Mouse (Mus musculus) CH12.LX (cell line): Measurements from ENCODE around the gene Galnt14.

Experiments used
- CHD1 ChIP-seq: IDR thresholded peaks from 2 replicates; pipeline ENCODE4 v1.6.1; 2012; ENCODE audit warnings: low read depth, low read length, improper control_type of control experiment, inconsistent platforms
- CTCF ChIP-seq, 2 experiments: IDR thresholded peaks in 1 of 2; conservative IDR thresholded peaks in 1 of 2; 2 replicates each; pipeline ENCODE4 v1.5.1; 2011 to 2012; ENCODE audit warnings: low read depth in 2 of 2, low read length in 2 of 2, improper control_type of control experiment in 1 of 2, inconsistent platforms in 1 of 2, mild to moderate bottlenecking in 1 of 2, moderate library complexity in 1 of 2
- ELF1 ChIP-seq: IDR thresholded peaks from 2 replicates; pipeline ENCODE4 v1.6.1; 2014; ENCODE audit warnings: low read depth, mild to moderate bottlenecking, inconsistent platforms, low read length, improper control_type of control experiment
- HCFC1 ChIP-seq: IDR thresholded peaks from 2 replicates; pipeline ENCODE4 v1.6.1; 2012; ENCODE audit warnings: low read depth, mild to moderate bottlenecking, inconsistent platforms, low read length, improper control_type of control experiment
- IRF4 ChIP-seq: IDR thresholded peaks from 2 replicates; pipeline ENCODE4 v1.6.1; 2014; ENCODE audit warnings: low read depth, mild to moderate bottlenecking, inconsistent platforms, low read length, improper control_type of control experiment
- MAZ ChIP-seq: IDR thresholded peaks from 2 replicates; pipeline ENCODE4 v1.6.1; 2012; ENCODE audit warnings: low read depth, mild to moderate bottlenecking, inconsistent platforms, low read length, improper control_type of control experiment, moderate library complexity
- PAX5 ChIP-seq: IDR thresholded peaks from 2 replicates; pipeline ENCODE4 v1.6.1; 2012; ENCODE audit warnings: low read length, inconsistent platforms, mixed read lengths
- POLR2A ChIP-seq: IDR thresholded peaks from 2 replicates; pipeline ENCODE4 v1.6.1; 2011; ENCODE audit warnings: low read depth, mild to moderate bottlenecking, improper control_type of control experiment, low read length
- RAD21 ChIP-seq: IDR thresholded peaks from 2 replicates; pipeline ENCODE4 v1.6.1; 2011; ENCODE audit warnings: low read depth, mild to moderate bottlenecking, low read length, improper control_type of control experiment, moderate library complexity
- TCF12 ChIP-seq: IDR thresholded peaks from 2 replicates; pipeline ENCODE4 v1.6.1; 2014; ENCODE audit warnings: low read depth, mild to moderate bottlenecking, inconsistent platforms, low read length, improper control_type of control experiment
- USF2 ChIP-seq: conservative IDR thresholded peaks from 2 replicates; pipeline ENCODE4 v1.6.1; 2011; ENCODE audit warnings: low read depth, low read length, improper control_type of control experiment

DNA sequence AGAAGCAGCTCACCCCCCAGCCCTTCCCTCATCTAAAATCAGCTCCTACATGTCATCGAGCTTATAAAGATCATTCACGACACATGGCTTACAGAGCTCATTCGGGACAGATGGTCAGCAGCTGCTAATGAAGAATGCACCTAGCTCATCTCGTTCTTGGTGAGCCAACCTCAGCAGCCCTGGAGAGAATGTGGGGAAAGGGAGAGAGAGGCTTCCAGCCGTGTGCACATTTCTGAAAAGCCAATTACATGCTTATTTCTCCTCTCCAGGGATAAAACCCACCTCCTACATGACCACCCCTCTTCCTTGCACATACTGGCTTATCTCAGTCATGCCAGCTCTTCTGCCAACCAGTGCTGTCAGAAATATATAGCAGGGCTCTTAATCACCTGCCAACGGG is 110.3 kb downstream of the Galnt14 start:
- TF ChIP-seq CHD1 (no peak), TCF12 (no peak), CTCF (conservative IDR thresholded peaks at IDR 0.05 in 1 of 2, IDR thresholded peaks at IDR 0.05 in 1 of 2; ENCODE audit: low read depth in 2 of 2, low read length in 2 of 2) (no peak), ELF1 (no peak), USF2 (no peak), POLR2A (no peak), RAD21 (no peak), HCFC1 (no peak), PAX5 (no peak), IRF4 (no peak), MAZ (no peak)
